Mouse (Mus musculus) lung, postnatal 0 days (tissue): Measurements from ENCODE around the gene Scd4. TPM values are rescaled to one million over a fixed set of nuclear protein-coding genes. Genes with fewer than 3 reads are reported as not detected.

Source experiments
- ATAC-seq: fragments of 200-750 bp; cut with Nextera tagmentation; 2 replicates; pipeline ENCODE4 v1.8.0; 2017; ENCODE audit warnings: moderate library complexity
- DNase-seq: peaks from one replicate; pipeline ENCODE4 v3.0.0-alpha.2; 2016; ENCODE audit warnings: low spot score
- H3K27ac ChIP-seq: fragments of 300-500 bp; sonication (generic); 2 replicates; pipeline ENCODE4 v1.5.1; 2014; ENCODE audit warnings: antibody characterized with exemption, mild to moderate bottlenecking, low read length, mixed read lengths
- H3K27me3 ChIP-seq: fragments of 300-500 bp; sonication (generic); replicated peaks from 2 replicates; pipeline ENCODE4 v1.6.1; 2014; ENCODE audit warnings: low read length, mixed read lengths; ENCODE audit not compliant: insufficient read depth
- H3K36me3 ChIP-seq: fragments of 300-500 bp; sonication (generic); 2 replicates; pipeline ENCODE4 v1.6.1; 2014; ENCODE audit warnings: low read length, mixed read lengths; ENCODE audit not compliant: insufficient read depth
- H3K4me1 ChIP-seq: fragments of 300-500 bp; sonication (generic); 2 replicates; pipeline ENCODE4 v1.6.1; 2014; ENCODE audit warnings: antibody characterized with exemption, low read depth, low read length, mixed read lengths; ENCODE audit not compliant: insufficient read depth
- H3K4me2 ChIP-seq: fragments of 300-500 bp; sonication (generic); replicated peaks from 2 replicates; pipeline ENCODE4 v1.6.1; 2014; ENCODE audit warnings: low read depth, mild to moderate bottlenecking, low read length, moderate library complexity, mixed read lengths
- H3K4me3 ChIP-seq: fragments of 300-500 bp; sonication (generic); 2 replicates; pipeline ENCODE4 v1.5.1; 2014; ENCODE audit warnings: low read depth, low read length
- H3K9ac ChIP-seq: fragments of 300-500 bp; sonication (generic); replicated peaks from 2 replicates; pipeline ENCODE4 v1.6.1; 2014; ENCODE audit warnings: low read depth, mild to moderate bottlenecking
- H3K9me3 ChIP-seq: fragments of 300-500 bp; sonication (generic); 2 replicates; pipeline ENCODE4 v1.6.1; 2016; ENCODE audit warnings: low read length, mixed read lengths
- CTCF ChIP-seq: IDR thresholded peaks from 2 replicates; pipeline ENCODE4 v1.5.1; 2016; ENCODE audit warnings: antibody characterized with exemption, mild to moderate bottlenecking
- EP300 ChIP-seq: IDR thresholded peaks from 2 replicates; pipeline ENCODE4 v1.6.1; 2016; ENCODE audit warnings: antibody characterized with exemption, mild to moderate bottlenecking, control low read depth
- WGBS: fragments of 180-500 bp; shearing (Covaris S2); extraction: QIAGEN DNeasy Blood & Tissue Kit; methylation state at CpG from one replicate; pipeline ENCODE4 v1.1.7; 2014; 5-methylcytosine and 5-hydroxymethylcytosine counted together
- polyA plus RNA-seq: library from polyadenylated mRNA; unstranded; fragments of >200 nt; fragmentation: Nextera tagmentation; extraction: Ambion mirVana; gene quantifications from 2 replicates; pipeline ENCODE4 v1.2.1, GENCODE M21; 2015

Scd4 gene
- polyA plus RNA-seq, 1 experiment from 2014 or later: 0.53 TPM

DNA sequence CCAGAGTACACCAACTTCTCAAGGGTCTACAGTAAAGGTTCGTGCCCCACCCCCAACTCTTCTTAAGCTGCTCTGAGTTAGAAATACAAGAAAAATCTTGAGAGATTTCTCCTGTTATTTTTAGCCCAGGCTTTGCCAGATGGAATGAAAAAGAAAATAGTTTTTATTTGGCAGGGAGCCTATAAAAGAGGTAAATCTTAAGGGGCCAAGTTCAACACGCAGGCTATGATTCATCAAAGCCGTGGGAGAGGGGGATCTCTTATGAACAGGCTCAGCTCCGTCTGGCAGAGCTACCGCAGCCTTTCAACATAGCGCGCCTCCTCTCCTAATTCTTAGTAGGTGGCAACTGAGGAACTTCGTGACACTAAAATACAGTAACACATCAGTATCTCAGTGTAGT lies 29.4 kb upstream of the Scd4 start:
- H3K9me3 ChIP-seq: no peaks in the 10 kb centered on the region
- H3K27ac ChIP-seq: no peak overlapping the region
- peaks cover 13% of the 10 kb centered on the region; the same call in 1 of the 2 replicates for H3K4me1 ChIP-seq
- H3K9ac ChIP-seq: no peak overlapping the region
- H3K36me3 ChIP-seq: peaks cover 68% of the 10 kb centered on the region
- DNase-seq (peak; percentile 54), ATAC-seq (no peak)
- no peaks in the 10 kb centered on the region for H3K27me3 ChIP-seq
- TF ChIP-seq CTCF (no peak), EP300 (0 out of 2 replicates have a peak, but pooled peaks have one; percentile 8)
- 46% methylated on average over 8 of the region's 8 CpGs for WGBS
- no peak overlapping the region for H3K4me2 ChIP-seq
- no peak overlapping the region for H3K4me3 ChIP-seq

DNA sequence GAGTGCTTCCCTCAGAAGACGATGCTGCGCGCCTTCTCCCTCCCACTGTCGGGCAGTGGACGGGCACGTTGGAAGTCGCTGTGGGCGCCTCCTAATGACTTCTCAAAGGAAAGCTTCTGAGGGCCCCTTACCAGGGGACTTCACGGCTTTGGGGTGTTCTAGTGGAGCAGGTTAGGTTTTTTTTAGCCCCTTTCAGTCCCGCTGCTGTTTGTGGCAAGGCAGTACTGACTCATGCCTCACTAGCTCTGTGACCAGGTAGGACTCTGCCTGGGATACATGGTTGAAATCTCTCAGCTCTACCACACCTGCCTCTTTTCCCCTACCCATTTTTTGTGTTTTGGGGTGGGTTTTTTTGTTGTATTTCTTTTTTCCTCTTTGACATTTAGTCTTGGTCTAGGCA lies 28.5 kb upstream of the Scd4 start:
- DNase-seq: no peak

DNA sequence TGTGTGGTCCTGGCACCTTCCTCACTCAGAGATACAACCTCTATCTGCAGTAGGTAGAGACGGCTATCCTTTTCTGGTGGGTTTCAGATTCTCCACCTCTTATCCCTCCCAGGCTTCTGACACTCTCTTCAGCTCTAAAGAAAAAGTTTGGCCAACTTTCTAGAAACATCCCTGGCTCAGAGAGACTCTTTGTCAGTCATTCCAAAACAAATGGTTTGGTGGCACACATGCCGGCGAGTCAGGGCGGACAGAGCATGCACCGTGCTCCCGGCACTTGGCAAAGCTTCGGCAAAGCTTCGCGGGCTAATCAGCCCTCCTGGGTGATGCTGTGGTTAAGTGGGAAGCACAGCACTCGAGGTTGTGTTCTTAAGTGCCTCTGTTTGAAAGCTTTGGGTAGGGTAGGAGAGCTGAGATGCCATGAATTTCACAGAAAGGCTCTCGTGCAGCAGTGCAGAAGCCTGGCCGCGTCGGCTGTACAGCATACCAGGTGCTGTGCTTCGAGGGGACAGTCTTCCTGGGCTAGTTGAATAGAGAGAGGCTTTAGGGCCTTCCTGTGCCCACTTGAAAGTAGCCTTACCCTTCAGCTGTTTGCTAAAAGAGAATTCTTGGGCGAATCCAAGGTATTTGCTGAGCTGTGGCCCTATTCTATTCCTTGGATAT lies 27.9 kb upstream of the Scd4 start:
- Histone ChIP-seq H3K27ac (0 out of 2 replicates have a peak overlapping the region, but pooled peaks have one; percentile 10), H3K9ac (no peak overlapping the region), H3K4me2 (no peak overlapping the region; the same call in 1 of the 2 replicates), H3K36me3 (peaks cover 60% of the 10 kb centered on the region), H3K4me3 (no peak overlapping the region), H3K4me1 (peaks cover 8% of the 10 kb centered on the region; the same call in 1 of the 2 replicates), H3K9me3 (no peaks in the 10 kb centered on the region), H3K27me3 (no peaks in the 10 kb centered on the region)
- TF ChIP-seq EP300 (no peak), CTCF (no peak)
- peak; percentile 29; the same call in 1 of the 2 replicates for ATAC-seq
- WGBS: 60% methylated on average over 16 of the region's 16 CpGs
- peak; percentile 40 for DNase-seq

More for the DNA sequence above, 28.5 kb upstream of the Scd4 start:
- peaks cover 8% of the 10 kb centered on the region; the same call in 1 of the 2 replicates for H3K4me1 ChIP-seq
- H3K27me3 ChIP-seq: no peaks in the 10 kb centered on the region
- H3K9ac ChIP-seq: no peak overlapping the region
- H3K4me3 ChIP-seq: no peak overlapping the region
- H3K27ac ChIP-seq: peak overlapping the region; percentile 26; the same call in 1 of the 2 replicates
- H3K36me3 ChIP-seq: peaks cover 60% of the 10 kb centered on the region
- ATAC-seq: no peak
- H3K4me2 ChIP-seq: no peak overlapping the region; the same call in 1 of the 2 replicates
- WGBS: 70% methylated on average over 10 of the region's 10 CpGs
- no peak for TF ChIP-seq EP300
- no peak for TF ChIP-seq CTCF
- H3K9me3 ChIP-seq: no peaks in the 10 kb centered on the region

DNA sequence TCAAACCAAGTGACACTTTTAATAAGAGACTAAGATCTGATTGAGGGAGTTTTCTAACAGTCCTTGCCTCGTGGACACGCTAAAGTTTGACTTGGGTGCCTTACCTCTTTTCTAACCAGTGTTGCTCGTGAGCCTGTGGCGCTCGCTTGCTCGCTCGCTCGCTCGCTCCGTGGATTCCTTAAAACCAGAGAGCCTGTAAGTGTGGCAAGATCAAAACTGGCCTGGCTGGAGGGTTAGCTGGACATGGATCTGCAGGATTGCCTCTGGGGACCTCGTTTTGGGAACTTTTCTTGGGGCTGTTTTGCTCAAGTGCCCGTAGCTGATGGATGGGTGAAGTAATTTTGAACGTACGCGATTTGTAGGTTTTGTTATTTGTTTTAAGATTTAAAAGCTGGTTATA lies 27.2 kb upstream of the Scd4 start:
- ATAC-seq (no peak), DNase-seq (no peak)
- Histone ChIP-seq H3K9ac (no peak overlapping the region), H3K4me3 (no peak overlapping the region), H3K36me3 (peaks cover 60% of the 10 kb centered on the region), H3K4me1 (peaks cover 8% of the 10 kb centered on the region; the same call in 1 of the 2 replicates), H3K27ac (0 out of 2 replicates have a peak overlapping the region, but pooled peaks have one; percentile 10), H3K9me3 (no peaks in the 10 kb centered on the region), H3K27me3 (no peaks in the 10 kb centered on the region), H3K4me2 (no peak overlapping the region)
- 68% methylated on average over 15 of the region's 15 CpGs for WGBS
- TF ChIP-seq EP300: no peak
- TF ChIP-seq CTCF: no peak

DNA sequence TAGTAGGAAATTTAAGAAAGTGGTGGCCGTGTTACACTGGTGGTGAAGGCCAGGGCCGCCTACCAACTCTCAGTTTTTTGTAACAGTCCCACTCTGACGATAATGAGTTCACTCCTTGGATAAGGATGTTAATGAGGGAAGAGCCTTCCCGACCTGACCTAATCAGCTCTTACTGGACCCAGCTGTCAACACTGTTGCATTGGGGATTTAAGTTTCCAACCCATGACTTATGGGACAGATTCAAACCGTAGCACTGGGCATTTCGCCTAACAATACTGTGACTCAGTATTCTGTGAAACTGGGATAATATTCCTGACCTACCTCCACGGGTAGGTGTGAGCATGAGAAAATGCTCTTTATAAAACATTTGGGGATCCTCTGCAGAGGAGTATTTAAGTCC lies 26.7 kb upstream of the Scd4 start:
- Histone ChIP-seq H3K36me3 (peaks cover 55% of the 10 kb centered on the region), H3K4me1 (peaks cover 4% of the 10 kb centered on the region; the same call in 1 of the 2 replicates), H3K9ac (no peak overlapping the region), H3K4me2 (no peak overlapping the region), H3K27me3 (no peaks in the 10 kb centered on the region), H3K27ac (no peak overlapping the region), H3K9me3 (no peaks in the 10 kb centered on the region), H3K4me3 (no peak overlapping the region)
- ATAC-seq (no peak), DNase-seq (no peak)
- WGBS: 57% methylated on average over 7 of the region's 7 CpGs
- TF ChIP-seq EP300: no peak
- no peak for TF ChIP-seq CTCF

DNA sequence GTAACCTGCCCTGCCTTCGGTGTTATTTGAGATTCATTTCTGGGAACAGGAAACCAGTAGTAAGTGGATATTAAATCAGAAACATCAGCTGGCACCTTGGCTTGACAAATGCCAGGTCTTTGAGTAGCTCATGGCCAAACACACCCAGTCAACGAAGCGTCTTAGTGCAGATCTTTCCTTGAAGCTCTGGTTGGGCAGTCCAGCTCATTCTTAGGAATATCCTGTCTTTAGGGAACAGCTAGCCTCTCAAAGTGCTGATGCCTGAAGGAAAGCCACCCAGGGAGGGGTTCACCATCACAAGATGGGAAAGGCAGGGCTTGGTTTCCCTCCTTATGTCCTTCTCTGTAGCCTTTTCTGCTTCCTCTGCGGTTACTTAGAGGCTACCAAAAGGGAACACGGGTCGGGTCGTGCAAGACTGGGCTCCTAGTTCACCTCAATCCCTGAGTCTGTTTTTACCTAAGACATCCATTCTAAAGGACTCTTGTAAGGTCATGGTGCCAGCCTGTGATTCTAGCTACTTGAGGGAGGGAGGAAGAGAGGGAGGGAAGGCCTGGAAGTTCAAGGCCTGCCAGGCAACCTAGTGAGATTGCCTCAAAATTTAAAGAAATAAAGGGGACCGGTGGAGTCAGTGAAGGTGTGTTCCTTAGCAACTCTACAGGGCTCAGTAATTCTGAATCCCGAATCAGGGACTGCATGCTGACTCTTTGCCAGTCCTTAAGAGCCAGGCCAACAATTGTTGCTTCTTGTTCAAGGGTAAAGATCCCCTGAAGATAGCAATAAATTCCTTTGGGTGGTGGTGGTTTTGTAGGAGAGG lies 25.6 kb upstream of the Scd4 start:
- H3K4me1 ChIP-seq: peaks cover 4% of the 10 kb centered on the region; the same call in 1 of the 2 replicates
- H3K4me3 ChIP-seq: no peak overlapping the region
- 69% methylated on average over 9 of the region's 9 CpGs for WGBS
- H3K36me3 ChIP-seq: peaks cover 46% of the 10 kb centered on the region
- no peak overlapping the region for H3K4me2 ChIP-seq
- no peaks in the 10 kb centered on the region for H3K9me3 ChIP-seq
- ATAC-seq (no peak), DNase-seq (no peak)
- no peak for TF ChIP-seq CTCF
- TF ChIP-seq EP300: no peak
- no peak overlapping the region for H3K9ac ChIP-seq
- H3K27me3 ChIP-seq: no peaks in the 10 kb centered on the region
- H3K27ac ChIP-seq: peak overlapping the region; percentile 20; the same call in 1 of the 2 replicates
